Mouse (Mus musculus) thymus, adult 2 months (tissue): Measurements from ENCODE around the gene Rel.

Experiments
- CTCF ChIP-seq: fragments of 200-500 bp; IDR thresholded peaks from 2 replicates; pipeline ENCODE4 v1.5.1; 2012; ENCODE audit warnings: mild to moderate bottlenecking, control low read depth, low read length, moderate library complexity, borderline replicate concordance; ENCODE audit not compliant: control insufficient read depth, poor library complexity, insufficient read depth; ENCODE audit errors: extremely low read depth
- POLR2A ChIP-seq: fragments of 200-500 bp; IDR thresholded peaks from 2 replicates; pipeline ENCODE4 v1.6.1; 2012; ENCODE audit warnings: mild to moderate bottlenecking, low read length, control low read depth, moderate library complexity; ENCODE audit not compliant: control insufficient read depth, poor library complexity, insufficient read depth; ENCODE audit errors: extremely low read depth

- TF ChIP-seq POLR2A (no peak), CTCF (no peak)
Measured at GRCm38 (mm10) chr11:23771507-23772097, 832 bp upstream of the Rel start.
